Mouse (Mus musculus) kidney, adult 2 months (tissue): ENCODE data around the gene Il18r1.

ENCODE experiments used
- CTCF ChIP-seq: fragments of 200-500 bp; conservative IDR thresholded peaks from 2 replicates; pipeline ENCODE4 v1.5.1; 2011; ENCODE audit warnings: low read depth, mild to moderate bottlenecking, control low read depth, low read length, moderate library complexity, mixed read lengths; ENCODE audit not compliant: insufficient read depth, insufficient read length
- POLR2A ChIP-seq: fragments of 200-500 bp; IDR thresholded peaks from one replicate; pipeline ENCODE4 v1.6.1; 2011; ENCODE audit warnings: low read depth, low read length, control low read depth

DNA sequence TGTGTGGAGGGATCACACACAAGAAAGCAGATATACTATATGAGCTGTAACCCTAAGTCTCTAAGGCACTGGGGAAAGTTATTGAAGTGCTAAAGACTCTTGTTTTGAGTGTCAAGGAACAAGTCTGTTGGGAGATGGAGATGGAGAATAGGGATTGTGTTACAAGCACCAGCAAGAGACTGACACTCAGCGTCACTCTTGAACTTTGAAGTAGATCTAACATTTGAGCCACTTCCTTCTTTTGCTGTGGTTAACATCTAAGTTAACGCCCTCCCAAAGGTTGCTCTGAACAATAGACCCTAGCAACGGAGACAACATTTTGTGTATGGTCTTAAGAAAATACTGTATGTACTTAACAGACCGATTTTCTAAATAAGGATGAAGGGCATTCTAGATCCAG is 8.3 kb downstream of the Il18r1 start:
- TF ChIP-seq CTCF (no peak), POLR2A (no peak)
